Mouse (Mus musculus) kidney, embryonic 15.5 days (tissue): ENCODE measurements around the gene Tom1l2. TPM values are rescaled to one million over a fixed set of nuclear protein-coding genes. Genes with fewer than 3 reads are reported as not detected.
A peak's percentile ranks its signal among the peaks of the same experiment; 100 is the strongest.

ENCODE experiments used
- ATAC-seq: fragments of 200-750 bp; cut with Nextera tagmentation; replicated peaks from 2 replicates; pipeline ENCODE4 v1.8.0; 2017; ENCODE audit warnings: moderate TSS enrichment; ENCODE audit not compliant: low FRiP score
- H3K27ac ChIP-seq: fragments of 300-500 bp; sonication (generic); 2 replicates; pipeline ENCODE4 v1.5.1; 2015; ENCODE audit warnings: mild to moderate bottlenecking, inconsistent platforms
- H3K27me3 ChIP-seq: fragments of 300-500 bp; sonication (generic); 2 replicates; pipeline ENCODE4 v1.6.1; 2015; ENCODE audit warnings: inconsistent platforms
- H3K36me3 ChIP-seq: fragments of 300-500 bp; sonication (generic); 2 replicates; pipeline ENCODE4 v1.6.1; 2015; ENCODE audit warnings: inconsistent platforms
- H3K4me1 ChIP-seq: fragments of 300-500 bp; sonication (generic); 2 replicates; pipeline ENCODE4 v1.6.1; 2015; ENCODE audit warnings: inconsistent platforms
- H3K4me2 ChIP-seq: fragments of 300-500 bp; sonication (generic); 2 replicates; pipeline ENCODE4 v1.6.1; 2015; ENCODE audit warnings: moderate library complexity, mild to moderate bottlenecking, inconsistent platforms
- H3K4me3 ChIP-seq: fragments of 300-500 bp; sonication (generic); replicated peaks from 2 replicates; pipeline ENCODE4 v1.5.1; 2015; ENCODE audit warnings: mild to moderate bottlenecking, inconsistent platforms
- H3K9ac ChIP-seq: fragments of 300-500 bp; sonication (generic); 2 replicates; pipeline ENCODE4 v1.6.1; 2015; ENCODE audit warnings: mild to moderate bottlenecking, inconsistent platforms
- H3K9me3 ChIP-seq: fragments of 300-500 bp; sonication (generic); replicated peaks from 2 replicates; pipeline ENCODE4 v1.6.1; 2016; ENCODE audit warnings: inconsistent platforms
- WGBS: fragments of 180-500 bp; shearing (Covaris S2); methylation state at CpG from one replicate; pipeline ENCODE4 v1.1.7; 2015; ENCODE audit warnings: mixed read lengths; 5-methylcytosine and 5-hydroxymethylcytosine counted together
- polyA plus RNA-seq: library from polyadenylated mRNA; unstranded; fragments of >200 nt; fragmentation: Nextera tagmentation; extraction: Ambion mirVana; gene quantifications from 2 replicates; pipeline ENCODE4 v1.2.1, GENCODE M21; 2015

Tom1l2 gene
- polyA plus RNA-seq, result 27.1 and 33.1 TPM in 2 replicates

GRCm38 (mm10) chr11:60352559-60353411 is at the start of gene Tom1l2, which contains the start of gene Drc3:
Gene Tom1l2 (minus strand): TSS chr11:60352905.
Gene Drc3 (plus strand): TSS chr11:60353329.
- Histone ChIP-seq H3K4me3 (peak within 1 kb of the TSS; percentile 80), H3K9me3 (no peaks in the 10 kb centered on the region), H3K36me3 (no peaks in the 10 kb centered on the region), H3K9ac (peak within 1 kb of the TSS; percentile 78), H3K27me3 (no peaks in the 10 kb centered on the region), H3K4me1 (peaks cover 18% of the 10 kb centered on the region), H3K27ac (peak within 1 kb of the TSS; percentile 73), H3K4me2 (peak within 1 kb of the TSS; percentile 93)
- ATAC-seq, result peak; percentile 100
- WGBS, result under 1% methylated on average over 57 of the region's 57 CpGs

DNA sequence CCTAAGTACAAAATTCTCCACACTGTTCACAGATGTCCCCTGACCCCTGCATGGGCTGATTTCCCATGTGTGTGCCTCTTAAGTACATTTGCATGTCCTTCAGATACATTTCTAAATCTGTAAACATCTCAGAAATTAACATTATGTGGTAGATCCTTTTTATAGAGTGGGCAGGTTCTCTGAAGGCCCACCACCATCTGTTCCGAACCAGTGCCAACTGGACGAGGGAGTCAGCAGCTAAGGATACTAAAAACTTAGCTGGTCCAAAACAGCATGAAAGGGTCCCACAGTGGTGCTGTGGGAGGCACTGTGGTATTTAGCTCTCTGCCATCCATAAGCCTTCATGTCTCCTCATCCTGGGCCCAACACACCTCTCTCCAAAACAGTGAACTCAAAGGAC is 44.5 kb upstream of the Tom1l2 start:
- Histone ChIP-seq H3K4me3 (no peak overlapping the region), H3K27me3 (no peaks in the 10 kb centered on the region), H3K9me3 (no peaks in the 10 kb centered on the region), H3K36me3 (peaks cover 27% of the 10 kb centered on the region), H3K4me1 (no peaks in the 10 kb centered on the region), H3K27ac (no peak overlapping the region), H3K4me2 (no peak overlapping the region), H3K9ac (no peak overlapping the region)
- ATAC-seq, result no peak
- 87% methylated on average over 2 of the region's 2 CpGs for WGBS

GRCm38 (mm10) chr11:60396546-60396945 is 43.8 kb upstream of the Tom1l2 start:
- no peak overlapping the region for H3K27ac ChIP-seq
- no peaks in the 10 kb centered on the region for H3K4me1 ChIP-seq
- H3K9me3 ChIP-seq, result no peaks in the 10 kb centered on the region
- WGBS, result 67% methylated on average over 6 of the region's 6 CpGs
- H3K36me3 ChIP-seq, result peaks cover 20% of the 10 kb centered on the region
- H3K27me3 ChIP-seq, result no peaks in the 10 kb centered on the region
- no peak overlapping the region for H3K4me2 ChIP-seq
- ATAC-seq, result no peak
- no peak overlapping the region for H3K9ac ChIP-seq
- H3K4me3 ChIP-seq, result no peak overlapping the region

DNA sequence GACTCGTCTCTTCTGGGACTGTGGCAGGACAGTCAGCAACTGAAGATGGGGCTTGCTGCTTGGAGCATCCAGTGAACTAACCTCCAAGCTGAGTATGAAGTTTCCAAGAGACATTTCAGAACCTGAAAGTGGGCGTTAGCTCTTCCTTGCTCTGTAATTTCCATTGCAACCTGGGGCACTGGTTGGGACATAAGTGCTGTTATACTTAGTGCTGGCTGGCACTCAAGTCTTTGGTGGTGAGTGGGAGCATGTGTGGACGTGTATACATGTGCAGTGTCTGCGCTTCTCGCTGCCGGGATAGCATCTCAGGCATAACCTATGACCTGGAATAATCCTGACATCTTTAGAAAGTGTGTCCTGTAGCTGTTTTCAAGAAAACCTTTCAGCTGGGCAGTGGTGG is 38.6 kb upstream of the Tom1l2 start:
- no peaks in the 10 kb centered on the region for H3K27me3 ChIP-seq
- H3K9me3 ChIP-seq, result no peaks in the 10 kb centered on the region
- H3K4me1 ChIP-seq, result no peaks in the 10 kb centered on the region
- no peak overlapping the region for H3K4me3 ChIP-seq
- H3K36me3 ChIP-seq, result no peaks in the 10 kb centered on the region
- 85% methylated on average over 6 of the region's 6 CpGs for WGBS
- no peak overlapping the region for H3K4me2 ChIP-seq
- no peak overlapping the region for H3K9ac ChIP-seq
- no peak overlapping the region for H3K27ac ChIP-seq
- no peak for ATAC-seq

DNA sequence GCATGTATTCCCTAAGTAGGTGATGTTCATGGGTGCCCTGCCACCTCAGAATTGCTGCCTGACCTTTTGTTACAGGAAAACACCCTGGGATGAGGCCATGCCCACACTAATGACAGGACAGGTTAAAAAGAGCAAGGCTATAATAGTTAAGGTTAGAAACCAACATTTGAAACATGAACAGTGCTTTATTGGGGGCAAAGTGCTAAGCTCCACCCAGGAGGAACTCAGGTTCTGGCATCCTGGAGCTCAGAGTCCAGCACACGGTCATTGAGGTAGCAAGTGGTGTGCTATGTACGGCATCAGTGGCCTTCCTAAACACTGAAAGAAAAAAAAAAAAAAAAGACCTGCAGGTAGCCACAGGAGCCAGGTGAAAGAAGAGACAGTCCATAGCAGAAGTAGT is 35.2 kb upstream of the Tom1l2 start:
- no peak overlapping the region for H3K4me2 ChIP-seq
- H3K9ac ChIP-seq, result no peak overlapping the region
- H3K27ac ChIP-seq, result no peak overlapping the region
- H3K4me3 ChIP-seq, result no peak overlapping the region
- H3K27me3 ChIP-seq, result 0 out of 2 replicates have a peak, but pooled peaks cover 11% of the 10 kb centered on the region
- H3K36me3 ChIP-seq, result no peaks in the 10 kb centered on the region
- no peak for ATAC-seq
- no peaks in the 10 kb centered on the region for H3K9me3 ChIP-seq
- 89% methylated on average over 2 of the region's 2 CpGs for WGBS
- peaks cover 5% of the 10 kb centered on the region for H3K4me1 ChIP-seq

- Histone ChIP-seq H3K4me1 (peaks cover 5% of the 10 kb centered on the region), H3K9ac (no peak overlapping the region), H3K4me3 (no peak overlapping the region), H3K9me3 (no peaks in the 10 kb centered on the region), H3K27me3 (0 out of 2 replicates have a peak, but pooled peaks cover 11% of the 10 kb centered on the region), H3K27ac (no peak overlapping the region), H3K4me2 (no peak overlapping the region), H3K36me3 (no peaks in the 10 kb centered on the region)
- ATAC-seq, result no peak
- WGBS, result 79% methylated on average over 5 of the region's 5 CpGs
Measured at GRCm38 (mm10) chr11:60385946-60386345, 33.2 kb upstream of the Tom1l2 start.

GRCm38 (mm10) chr11:60384762-60385421 is 32.2 kb upstream of the Tom1l2 start:
- Histone ChIP-seq H3K36me3 (no peaks in the 10 kb centered on the region), H3K27ac (no peak overlapping the region), H3K9ac (no peak overlapping the region), H3K4me3 (no peak overlapping the region), H3K4me2 (peak overlapping the region; percentile 28), H3K27me3 (0 out of 2 replicates have a peak, but pooled peaks cover 11% of the 10 kb centered on the region), H3K4me1 (peaks cover 5% of the 10 kb centered on the region), H3K9me3 (no peaks in the 10 kb centered on the region)
- no peak for ATAC-seq
- WGBS, result 9% methylated on average over 16 of the region's 16 CpGs

GRCm38 (mm10) chr11:60383518-60383917 is 30.8 kb upstream of the Tom1l2 start:
- Histone ChIP-seq H3K9ac (no peak overlapping the region), H3K36me3 (no peaks in the 10 kb centered on the region), H3K9me3 (no peaks in the 10 kb centered on the region), H3K27me3 (0 out of 2 replicates have a peak, but pooled peaks cover 11% of the 10 kb centered on the region), H3K4me1 (peaks cover 5% of the 10 kb centered on the region), H3K4me3 (no peak overlapping the region), H3K4me2 (no peak overlapping the region), H3K27ac (no peak overlapping the region)
- 94% methylated on average over 6 of the region's 6 CpGs for WGBS
- ATAC-seq, result no peak

- no peak for ATAC-seq
- 78% methylated on average over 6 of the region's 6 CpGs for WGBS
- Histone ChIP-seq H3K9ac (no peak overlapping the region), H3K4me2 (no peak overlapping the region), H3K9me3 (no peaks in the 10 kb centered on the region), H3K36me3 (no peaks in the 10 kb centered on the region), H3K4me1 (no peaks in the 10 kb centered on the region), H3K27me3 (no peaks in the 10 kb centered on the region), H3K4me3 (no peak overlapping the region), H3K27ac (no peak overlapping the region)
Measured at GRCm38 (mm10) chr11:60374481-60374880, 21.8 kb upstream of the Tom1l2 start.

- no peak for ATAC-seq
- Histone ChIP-seq H3K27me3 (no peaks in the 10 kb centered on the region), H3K4me2 (no peak overlapping the region), H3K4me3 (no peak overlapping the region), H3K36me3 (no peaks in the 10 kb centered on the region), H3K4me1 (peaks cover 9% of the 10 kb centered on the region), H3K9me3 (no peaks in the 10 kb centered on the region), H3K9ac (no peak overlapping the region), H3K27ac (no peak overlapping the region)
- 86% methylated on average over 13 of the region's 13 CpGs for WGBS
Measured at GRCm38 (mm10) chr11:60370431-60370830, 17.7 kb upstream of the Tom1l2 start.

- H3K27ac ChIP-seq, result no peak overlapping the region
- no peak overlapping the region for H3K4me3 ChIP-seq
- peaks cover 9% of the 10 kb centered on the region for H3K4me1 ChIP-seq
- H3K9me3 ChIP-seq, result no peaks in the 10 kb centered on the region
- no peaks in the 10 kb centered on the region for H3K36me3 ChIP-seq
- H3K9ac ChIP-seq, result no peak overlapping the region
- no peak for ATAC-seq
- H3K4me2 ChIP-seq, result no peak overlapping the region
- no peaks in the 10 kb centered on the region for H3K27me3 ChIP-seq
- 36% methylated on average over 4 of the region's 4 CpGs for WGBS
Measured at GRCm38 (mm10) chr11:60369448-60369847, 16.7 kb upstream of the Tom1l2 start.

GRCm38 (mm10) chr11:60368909-60369308 is 16.2 kb upstream of the Tom1l2 start:
- WGBS, result 74% methylated on average over 4 of the region's 4 CpGs
- Histone ChIP-seq H3K9ac (no peak overlapping the region), H3K9me3 (no peaks in the 10 kb centered on the region), H3K27ac (no peak overlapping the region), H3K4me3 (no peak overlapping the region), H3K4me2 (no peak overlapping the region), H3K4me1 (peaks cover 9% of the 10 kb centered on the region), H3K27me3 (no peaks in the 10 kb centered on the region), H3K36me3 (no peaks in the 10 kb centered on the region)
- no peak for ATAC-seq
